Mouse (Mus musculus): ENCODE data around the gene Ruvbl2.
"Not testable (repeated sequence)": the region's sequence is repeated elsewhere in the genome, so short reads cannot be mapped to it uniquely, and the experiment has no call there.

Ruvbl2 gene

DNA sequence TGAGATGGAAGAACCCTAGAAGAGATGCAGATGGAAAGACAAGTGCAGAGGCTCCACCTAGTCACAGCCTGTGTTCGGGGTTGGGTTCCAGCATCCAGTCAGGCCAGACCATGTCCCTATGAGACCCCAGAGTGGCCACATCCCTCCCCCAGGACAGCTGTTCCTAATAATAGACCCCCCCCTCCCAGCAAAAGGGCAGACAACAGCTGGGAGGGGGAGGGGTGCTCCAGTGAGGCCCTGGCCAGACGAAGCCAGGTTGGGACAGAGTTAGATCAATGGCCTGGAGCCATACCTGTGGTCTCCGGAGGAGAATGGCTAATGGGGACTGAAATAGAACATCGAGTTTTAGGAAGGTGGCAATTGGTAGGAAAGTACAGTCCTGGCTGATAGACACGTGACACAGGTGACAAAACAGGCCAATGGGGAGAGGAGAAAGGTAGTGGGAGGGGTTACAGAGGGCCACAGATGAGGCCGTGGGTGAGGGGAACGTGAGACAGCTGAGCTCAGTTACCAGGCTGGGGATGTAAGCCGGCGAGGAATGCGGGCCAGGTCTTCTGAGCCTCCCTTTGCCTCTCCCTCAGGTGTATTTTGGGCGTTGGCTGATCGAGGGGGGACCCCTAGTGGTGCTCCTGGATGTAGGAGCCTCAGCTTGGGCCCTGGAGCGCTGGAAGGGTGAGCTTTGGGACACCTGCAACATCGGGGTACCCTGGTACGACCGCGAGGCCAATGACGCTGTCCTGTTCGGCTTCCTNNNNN lies at the start of gene Ruvbl2:
TSS of gene Ruvbl2 (minus strand) at position 576 of the 756 bp plus-strand sequence.
- in situ Hi-C loops (cut with MboI, MseI), result no loop called here

DNA sequence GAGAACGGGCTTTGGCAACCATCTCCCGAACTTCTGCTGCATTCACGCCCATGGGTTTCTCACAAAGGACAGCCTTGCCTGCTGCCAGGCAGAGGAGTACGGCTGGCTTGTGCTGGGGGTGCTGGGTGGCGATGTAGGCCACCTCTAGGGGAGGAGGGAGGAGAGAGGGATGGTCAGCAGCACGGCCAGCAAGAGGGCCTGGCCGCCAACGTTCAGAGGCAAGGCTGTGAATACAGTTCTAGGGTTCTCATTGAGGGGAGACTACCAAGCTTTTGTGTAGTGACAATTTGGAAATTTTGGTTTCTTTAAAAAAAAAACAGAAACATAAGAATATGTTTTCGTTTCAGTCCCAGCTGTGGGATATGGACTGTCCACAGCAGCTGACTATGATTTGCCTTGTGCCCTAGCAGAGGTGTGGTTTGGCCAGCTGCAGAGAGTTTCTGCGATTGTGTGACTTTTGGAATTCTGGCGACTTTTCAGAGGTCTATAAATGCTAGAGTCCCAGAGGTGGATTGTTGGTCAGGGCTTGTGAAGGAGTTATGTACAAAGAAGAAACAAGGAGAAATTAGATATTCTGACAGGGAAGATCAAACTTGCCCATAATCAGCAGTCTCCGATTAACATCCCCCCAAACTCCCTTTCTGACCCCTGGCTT lies 49.0 kb upstream of the Ruvbl2 start, which contains the start of gene Gm45808:
TSS of gene Gm45808 (minus strand) at position 51 of the 655 bp plus-strand sequence.
- in situ Hi-C loops (cut with MboI, MseI), result no loop called here

DNA sequence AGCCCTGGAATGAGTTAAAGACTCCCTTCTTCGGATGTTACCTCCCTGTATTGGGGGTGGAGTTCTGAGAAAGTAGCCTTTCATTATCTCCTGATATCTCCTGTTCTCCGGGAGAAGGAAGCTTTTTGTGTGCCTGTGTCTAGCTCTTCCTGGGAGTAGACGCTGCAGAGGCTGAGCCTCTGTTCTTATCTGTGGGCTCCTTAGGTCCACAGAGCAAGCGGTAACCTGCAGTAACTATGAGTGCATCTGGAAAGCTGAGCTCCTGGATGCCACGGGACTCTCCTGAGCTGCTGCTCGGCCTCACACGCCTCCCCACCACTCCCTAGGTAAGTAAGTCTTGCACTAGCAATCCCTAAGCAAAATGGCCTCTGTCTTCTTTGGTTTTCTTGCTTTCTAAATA lies 48.3 kb upstream of the Ruvbl2 start:
- in situ Hi-C loops (cut with MboI, MseI), result no loop called here

- in situ Hi-C loops (cut with MboI, MseI), result not testable (repeated sequence)
Observed at GRCm38 (mm10) chr7:45484985-45485384, 47.1 kb upstream of the Ruvbl2 start.

GRCm38 (mm10) chr7:45482166-45482565 lies 44.3 kb upstream of the Ruvbl2 start:
- in situ Hi-C loops (cut with MboI, MseI), result no loop called here

GRCm38 (mm10) chr7:45481374-45481927 lies 43.6 kb upstream of the Ruvbl2 start, which contains the start of gene Tulp2:
Gene Tulp2, plus strand, starts transcription at chr7:45481877.
- in situ Hi-C loops (cut with MboI, MseI), result no loop called here

- in situ Hi-C loops (cut with MboI, MseI), result not testable (repeated sequence)
Observed at GRCm38 (mm10) chr7:45480310-45480709, 42.4 kb upstream of the Ruvbl2 start.

DNA sequence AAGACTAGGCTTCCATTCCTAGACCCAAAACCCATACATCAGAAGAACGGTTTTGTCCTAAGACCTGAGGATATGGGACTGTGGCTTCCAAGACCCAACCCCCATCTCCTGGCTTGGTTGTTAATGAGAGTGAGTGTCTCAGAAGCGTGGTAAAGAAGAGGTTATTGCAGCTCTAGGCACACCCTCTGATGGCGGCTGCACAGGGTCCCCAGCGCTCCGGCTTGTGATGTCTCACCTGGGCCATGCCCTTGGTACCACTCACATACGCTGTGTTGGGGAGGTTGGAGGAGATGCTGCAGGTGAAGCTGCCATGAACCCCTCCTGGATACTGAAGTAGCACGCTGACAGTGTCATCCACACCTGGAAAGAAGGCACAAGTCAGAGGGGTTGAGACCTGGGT lies 40.9 kb upstream of the Ruvbl2 start:
- in situ Hi-C loops (cut with MboI, MseI), result loop anchor here (5.0 kb wide), 1 partner anchor 84 kb away; no protein-coding TSS in a partner anchor

DNA sequence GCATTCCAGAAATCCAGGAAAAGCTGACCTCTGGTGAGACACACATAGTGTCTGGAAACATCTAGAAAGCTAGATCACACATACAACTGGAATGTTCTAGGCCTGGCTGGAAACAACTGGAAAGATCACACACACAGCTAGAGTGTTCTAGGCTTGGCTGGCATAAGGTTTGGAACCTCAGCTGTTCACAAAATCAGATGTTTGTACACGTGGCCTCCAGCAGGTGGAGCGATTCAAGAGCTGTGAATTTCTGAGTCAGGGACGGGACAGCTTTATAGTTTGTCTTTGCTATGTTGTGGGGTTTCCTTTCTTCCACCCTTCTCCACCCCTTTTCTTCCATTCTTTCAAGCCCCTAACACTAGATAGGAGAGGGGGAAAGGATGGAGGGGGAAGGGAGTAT lies 39.1 kb upstream of the Ruvbl2 start:
- in situ Hi-C loops (cut with MboI, MseI), result loop anchor here (5.0 kb wide), 1 partner anchor 85 kb away; no protein-coding TSS in a partner anchor

GRCm38 (mm10) chr7:45476453-45476852 lies 38.6 kb upstream of the Ruvbl2 start:
- in situ Hi-C loops (cut with MboI, MseI), result loop anchor here (5.0 kb wide), 1 partner anchor 86 kb away; no protein-coding TSS in a partner anchor

GRCm38 (mm10) chr7:45475291-45475969 lies 37.5 kb upstream of the Ruvbl2 start:
- in situ Hi-C loops (cut with MboI, MseI), result loop anchor here (5.0 kb wide), 1 partner anchor 87 kb away; no protein-coding TSS in a partner anchor

DNA sequence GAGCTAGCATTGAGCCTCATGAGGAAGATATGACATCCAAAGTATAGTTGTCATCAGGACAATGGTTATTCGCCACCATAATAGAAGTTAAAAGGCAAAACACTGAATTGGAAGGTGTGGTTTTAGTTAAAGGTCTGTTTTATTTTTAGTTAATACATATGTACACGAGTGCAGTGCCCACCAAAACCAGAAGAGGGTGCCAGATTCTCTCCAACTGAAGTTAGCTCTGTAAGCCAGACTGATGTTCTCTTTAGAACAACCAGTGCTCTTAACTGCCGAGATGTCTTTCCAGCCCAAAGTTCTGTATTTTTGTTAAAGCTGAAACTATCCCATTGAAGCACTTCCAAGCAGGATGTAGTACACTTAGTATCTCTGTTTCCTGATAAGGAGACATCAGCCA lies 33.0 kb upstream of the Ruvbl2 start:
- in situ Hi-C loops (cut with MboI, MseI), result no loop called here

- in situ Hi-C loops (cut with MboI, MseI), result no loop called here
Observed at GRCm38 (mm10) chr7:45467090-45467670, 29.3 kb upstream of the Ruvbl2 start.

DNA sequence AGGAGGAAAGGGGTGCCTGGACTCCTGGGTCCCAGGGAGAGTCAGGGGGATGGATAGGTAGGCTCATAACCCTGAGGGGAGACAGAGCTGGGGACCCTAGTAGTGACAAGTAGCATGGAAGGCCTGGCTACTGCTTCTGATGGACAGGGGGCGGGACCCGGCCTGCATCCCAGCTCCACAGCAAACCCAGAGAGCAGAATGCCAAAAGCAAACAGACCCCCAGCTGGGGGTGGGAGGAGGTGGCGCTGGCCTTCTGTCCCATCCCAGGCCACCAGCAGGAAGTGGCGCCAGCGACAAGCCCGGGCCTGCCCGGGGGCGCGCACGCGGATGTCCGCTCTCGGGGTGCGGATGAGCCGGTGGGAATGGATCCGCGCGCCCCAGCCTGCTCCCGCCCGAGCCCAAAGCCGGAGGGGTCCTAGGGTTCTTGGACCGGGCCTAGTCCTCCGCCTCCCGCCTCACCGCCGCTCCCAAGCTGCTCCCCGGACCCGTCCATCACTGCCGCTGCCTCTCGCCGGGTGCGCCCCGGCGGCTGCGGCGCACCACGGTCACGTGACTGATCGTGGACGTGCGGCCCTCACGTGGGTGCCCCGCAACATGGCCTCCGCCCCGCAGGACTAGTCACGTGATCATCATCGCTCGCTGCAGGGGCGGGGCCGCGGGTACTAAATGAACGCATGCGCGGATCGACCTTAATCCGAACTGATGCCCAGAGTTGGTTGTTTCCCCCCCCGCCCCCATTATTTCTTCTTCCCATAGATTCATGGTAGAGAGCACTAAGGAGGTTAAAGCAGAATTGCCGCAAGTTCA lies 28.6 kb upstream of the Ruvbl2 start, which contains the start of gene Bax:
TSS of gene Bax (minus strand) at position 616 of the 807 bp plus-strand sequence.
- in situ Hi-C loops (cut with MboI, MseI), result no loop called here

GRCm38 (mm10) chr7:45465549-45465948 lies 27.7 kb upstream of the Ruvbl2 start:
- in situ Hi-C loops (cut with MboI, MseI), result no loop called here

DNA sequence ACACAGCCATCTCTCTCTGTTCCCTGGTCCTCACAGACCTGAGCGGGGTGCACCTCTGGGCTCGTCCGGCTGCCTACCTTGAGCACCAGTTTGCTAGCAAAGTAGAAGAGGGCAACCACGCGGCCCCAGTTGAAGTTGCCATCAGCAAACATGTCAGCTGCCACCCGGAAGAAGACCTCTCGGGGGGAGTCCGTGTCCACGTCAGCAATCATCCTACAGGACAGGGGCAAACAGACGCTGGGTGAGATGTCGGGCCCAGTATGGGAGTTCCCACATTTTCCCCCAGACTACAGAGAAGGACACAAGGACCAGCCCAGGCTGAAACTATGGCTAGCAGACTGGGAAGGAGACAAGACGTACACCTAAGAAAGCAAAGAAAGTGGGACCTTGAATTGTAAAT lies 27.2 kb upstream of the Ruvbl2 start:
- in situ Hi-C loops (cut with MboI, MseI), result no loop called here

- in situ Hi-C loops (cut with MboI, MseI), result no loop called here
Observed at GRCm38 (mm10) chr7:45463987-45464778, 26.3 kb upstream of the Ruvbl2 start.

DNA sequence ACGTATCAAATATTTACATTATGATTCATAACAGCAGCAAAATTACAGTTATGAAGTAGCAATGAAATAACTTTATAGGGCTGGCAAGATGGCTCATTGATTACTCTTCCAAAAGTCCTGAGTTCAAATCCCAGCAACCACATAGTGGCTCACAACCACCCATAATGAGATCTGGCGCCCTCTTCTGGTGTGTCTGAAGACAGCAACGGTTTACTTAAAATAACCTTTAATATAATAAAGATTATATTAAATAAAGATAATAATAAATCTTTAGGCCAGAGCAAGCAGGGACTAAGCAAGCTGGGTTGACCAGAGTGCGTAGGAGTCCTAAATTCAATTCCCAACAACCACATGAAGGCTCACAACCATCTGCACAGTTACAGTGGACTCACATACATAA lies 25.0 kb upstream of the Ruvbl2 start:
- in situ Hi-C loops (cut with MboI, MseI), result not testable (repeated sequence)

DNA sequence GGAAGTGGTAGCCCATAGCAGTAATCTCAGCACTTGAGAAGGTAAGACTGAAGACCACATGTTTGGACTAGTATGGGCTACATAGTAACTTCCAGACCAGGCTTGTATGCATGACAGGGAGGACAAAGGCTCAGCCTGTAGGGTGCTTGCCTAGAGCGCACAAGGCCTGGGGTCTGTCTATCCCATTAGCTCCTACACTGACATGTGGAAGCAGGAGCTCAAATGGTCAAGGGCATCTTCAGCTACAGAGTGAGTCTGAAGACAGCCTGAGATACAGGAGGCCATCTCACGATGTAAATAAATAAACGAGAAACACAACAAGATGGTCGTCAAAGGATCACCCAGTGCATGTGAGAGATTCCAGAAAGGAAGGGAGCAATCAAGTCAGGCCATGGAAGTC lies 24.4 kb upstream of the Ruvbl2 start:
- in situ Hi-C loops (cut with MboI, MseI), result no loop called here

DNA sequence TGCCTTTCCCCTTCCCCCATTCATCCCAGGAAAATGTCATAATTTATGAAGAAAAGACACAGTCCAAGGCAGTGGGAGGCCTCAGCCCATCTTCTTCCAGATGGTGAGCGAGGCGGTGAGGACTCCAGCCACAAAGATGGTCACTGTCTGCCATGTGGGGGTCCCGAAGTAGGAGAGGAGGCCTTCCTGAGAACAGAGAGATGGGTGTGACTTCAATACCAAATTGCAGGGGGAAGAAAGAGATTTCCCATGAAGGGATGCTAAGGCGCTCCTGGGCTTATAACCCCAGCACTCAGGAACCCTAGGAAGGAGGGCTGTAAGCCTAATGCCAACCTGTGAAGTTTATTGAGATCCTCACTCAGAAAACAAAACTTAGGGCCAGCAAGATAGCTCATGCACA lies 23.9 kb upstream of the Ruvbl2 start:
- in situ Hi-C loops (cut with MboI, MseI), result no loop called here
